Mouse (Mus musculus) frontal cortex, adult 2 months (tissue): Measurements from ENCODE around the gene A1cf. TPM values are rescaled to one million over a fixed set of nuclear protein-coding genes. Genes with fewer than 3 reads are reported as not detected.

Experiments
- DNase-seq, 2 experiments: peaks; one replicate each; pipeline ENCODE4 v3.0.0; 2022; ENCODE audit warnings: low spot score in 1 of 2; ENCODE audit errors: extremely low spot score in 1 of 2
- polyA plus RNA-seq: library from polyadenylated mRNA; depleted of rRNA; stranded (reverse); fragments of >200 nt; gene quantifications from 2 replicates; pipeline ENCODE4 v1.2.3, GENCODE M21; 2012; rRNA removed

The A1cf gene
- polyA plus RNA-seq, 1 experiment, result not detected

DNA sequence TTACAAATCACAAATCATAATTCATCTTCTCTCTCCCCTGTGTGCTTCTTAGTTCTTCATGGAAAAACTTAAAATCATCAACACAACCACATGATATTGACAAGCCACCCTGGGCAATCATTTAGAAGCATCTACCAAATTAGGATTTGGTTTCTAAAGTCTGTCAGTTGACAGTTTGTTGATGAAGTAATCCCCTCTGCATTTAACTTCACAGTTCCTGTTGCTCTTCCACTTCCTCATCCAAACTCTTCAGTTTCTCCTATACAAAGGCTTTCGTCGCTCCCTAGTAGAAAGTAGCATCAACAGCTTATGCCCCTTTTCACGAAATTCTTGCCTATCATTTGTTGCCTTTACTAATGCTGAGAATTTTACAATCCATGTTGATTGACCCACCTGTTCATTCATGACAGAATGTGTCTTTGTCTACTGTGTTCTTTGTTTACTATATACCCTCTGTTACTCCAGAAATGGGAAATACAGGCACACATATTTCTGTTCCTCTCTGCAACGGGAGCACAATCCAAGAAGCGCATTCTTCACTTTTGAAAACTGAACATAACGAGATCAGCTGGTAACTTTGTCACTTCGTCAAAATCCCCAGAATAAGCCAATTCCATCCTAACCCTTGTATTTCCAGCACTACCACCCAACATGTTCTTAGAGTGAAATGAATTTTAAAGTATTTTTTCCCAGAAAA lies 82.4 kb downstream of the A1cf start:
- no peak for DNase-seq

DNA sequence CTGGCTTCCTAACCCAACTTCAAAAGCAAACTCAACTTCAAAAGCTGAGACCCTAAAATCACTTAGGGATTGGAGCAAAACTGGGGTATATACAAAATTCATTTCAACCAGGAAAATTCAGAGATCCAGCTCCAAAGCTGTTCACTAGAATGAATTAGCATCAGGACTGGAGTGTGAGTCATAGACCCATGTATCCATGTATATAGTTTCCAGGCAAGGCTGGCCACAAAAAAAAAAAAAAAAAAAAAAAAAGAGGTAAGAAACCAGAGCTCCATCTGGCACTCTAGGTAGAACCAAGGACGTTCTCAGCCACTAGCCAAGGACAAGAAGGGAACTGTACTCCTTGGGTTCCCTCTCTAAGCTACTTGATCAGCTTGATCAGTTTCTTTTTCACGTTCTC lies 85.2 kb downstream of the A1cf start:
- DNase-seq, result no peak

DNA sequence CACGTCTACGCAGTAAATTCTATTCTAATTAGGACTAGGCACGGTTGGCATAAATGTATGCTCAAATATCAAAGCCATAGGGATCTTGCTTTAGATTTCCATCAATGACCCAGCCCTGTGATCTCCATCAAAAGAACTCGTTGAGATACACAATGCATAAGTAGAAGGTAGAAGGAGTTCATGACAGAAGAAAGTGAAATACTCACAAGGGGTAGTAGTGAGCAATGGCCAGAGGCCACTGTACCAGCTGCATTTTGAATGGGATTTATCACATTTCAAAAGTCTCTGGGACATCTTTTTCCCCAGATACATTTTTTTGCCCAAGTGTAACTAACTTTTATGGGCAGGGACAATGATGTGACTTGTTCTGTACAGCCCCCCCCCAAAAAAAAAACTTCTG lies 85.7 kb downstream of the A1cf start:
- no peak for DNase-seq

DNA sequence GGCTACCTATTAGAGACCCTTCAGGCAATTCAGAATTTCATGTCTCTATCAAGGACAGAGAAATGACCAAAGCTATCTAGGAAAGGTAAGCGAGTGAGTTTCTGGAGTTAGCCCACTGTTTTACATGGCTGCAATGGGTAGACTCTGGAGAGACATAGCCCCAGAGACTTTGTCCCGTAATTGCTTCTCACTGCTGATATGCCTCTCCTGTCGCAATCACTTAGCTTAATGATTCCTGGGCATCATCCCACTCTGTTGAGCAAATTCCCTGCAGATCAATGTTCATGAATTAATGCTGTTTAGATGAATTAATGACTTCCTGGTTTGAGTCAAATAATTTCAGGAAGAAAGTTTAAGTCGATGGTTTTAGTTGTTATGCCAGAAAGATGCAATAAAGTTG lies 86.1 kb downstream of the A1cf start:
- DNase-seq, result no peak

DNA sequence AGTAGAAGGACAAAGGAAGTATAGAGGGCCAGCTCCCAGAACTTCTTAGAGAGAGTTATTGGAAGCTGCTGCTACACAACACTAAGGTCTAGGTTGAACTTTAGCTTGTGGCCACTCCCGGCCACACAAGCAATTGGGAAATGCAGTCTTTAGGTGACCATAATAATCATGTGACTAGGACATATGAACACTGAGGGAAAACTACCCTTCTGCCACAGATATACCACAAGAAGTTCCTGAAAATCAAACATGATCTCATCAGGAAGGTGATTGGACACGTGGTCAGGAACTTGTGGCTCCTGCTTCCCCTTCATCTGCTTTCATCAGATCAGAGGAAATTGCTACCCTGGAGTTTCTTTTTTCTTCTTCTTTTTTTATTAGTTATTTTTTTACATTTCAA lies 87.8 kb downstream of the A1cf start:
- no peak for DNase-seq

DNA sequence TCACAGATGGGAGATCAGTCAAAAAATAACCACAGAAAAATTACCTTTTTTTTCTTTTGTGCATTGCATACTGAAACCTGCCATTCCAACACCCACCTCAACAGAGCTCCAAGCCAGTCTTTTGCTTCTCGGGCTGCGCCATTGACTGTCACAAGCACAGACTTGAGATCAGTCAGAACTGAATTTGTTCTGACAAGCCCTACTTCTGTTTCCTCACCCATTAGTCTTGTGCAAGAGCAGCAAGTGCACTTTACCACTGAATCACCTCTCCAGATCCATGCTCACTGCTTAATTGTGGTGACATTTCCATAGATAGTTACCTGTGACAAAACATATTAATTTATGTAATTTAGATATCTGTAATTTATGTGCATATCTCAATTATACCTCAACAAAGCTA lies 91.9 kb downstream of the A1cf start:
- no peak for DNase-seq

DNA sequence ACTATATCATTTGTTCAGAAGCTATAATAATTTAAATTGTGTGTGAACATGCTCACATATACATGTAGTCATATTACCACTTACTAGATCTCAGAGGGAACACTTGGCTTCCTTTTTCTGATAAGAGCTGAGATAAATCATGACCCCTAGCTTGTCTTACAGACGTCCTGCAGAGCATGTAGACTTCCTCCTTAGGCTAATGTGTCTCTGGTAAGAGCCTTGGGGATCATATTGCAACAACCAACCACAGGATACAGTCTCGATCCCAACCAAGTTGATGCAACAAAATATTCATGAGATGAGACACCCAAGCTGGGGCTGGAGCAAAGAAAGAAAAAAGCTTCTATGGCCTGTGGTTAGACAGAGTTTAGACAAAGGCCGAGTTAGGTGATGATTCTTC lies 94.6 kb downstream of the A1cf start:
- DNase-seq, result no peak

DNA sequence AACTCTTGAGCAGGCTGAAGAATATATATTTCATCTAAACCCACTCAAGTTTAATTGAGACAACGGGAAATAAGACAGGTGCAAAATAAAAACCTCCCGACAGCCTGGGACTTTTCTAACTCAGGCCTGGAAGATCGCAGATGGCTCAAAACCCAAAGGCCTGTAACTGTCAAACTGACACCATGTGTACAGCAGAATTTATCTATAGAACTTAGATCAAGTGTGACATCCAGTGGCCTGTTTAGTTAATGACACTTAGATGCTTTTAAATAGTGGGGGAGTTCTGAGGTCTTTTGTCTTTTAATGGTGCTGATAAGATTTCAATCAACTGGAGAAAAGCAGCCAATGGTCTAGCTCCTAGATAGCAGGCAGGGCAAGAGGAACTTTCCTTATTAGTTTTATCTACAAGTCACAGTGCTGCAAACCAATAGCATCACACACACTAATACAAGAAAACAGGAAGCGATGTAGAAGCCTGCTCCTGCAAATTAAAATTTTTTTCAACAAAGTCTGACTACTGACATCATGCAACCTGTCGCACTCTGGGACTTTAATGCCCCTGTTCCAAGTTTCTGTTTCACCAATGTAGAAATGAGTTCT lies 99.5 kb downstream of the A1cf start:
- DNase-seq, result peak in 1 of 2 experiments; percentile 32

DNA sequence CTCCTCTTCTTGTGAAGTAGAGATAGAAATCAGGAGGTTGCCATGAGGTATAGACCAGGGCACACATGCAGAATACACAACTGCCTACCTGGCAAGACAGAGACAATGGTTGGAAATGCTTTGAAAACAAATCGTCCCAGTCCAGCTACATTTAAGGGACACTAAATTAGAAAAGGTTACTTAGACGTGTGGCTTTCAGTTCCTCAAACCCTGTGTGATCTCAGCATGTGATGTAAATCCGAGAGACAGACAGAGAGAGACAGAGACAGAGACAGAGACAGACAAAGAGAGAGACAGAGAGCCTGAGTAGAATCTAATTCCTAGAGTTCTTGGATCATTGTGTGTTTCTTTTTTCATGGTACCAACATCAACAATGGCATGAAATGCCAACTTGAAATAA lies 102.8 kb downstream of the A1cf start:
- DNase-seq, result no peak

DNA sequence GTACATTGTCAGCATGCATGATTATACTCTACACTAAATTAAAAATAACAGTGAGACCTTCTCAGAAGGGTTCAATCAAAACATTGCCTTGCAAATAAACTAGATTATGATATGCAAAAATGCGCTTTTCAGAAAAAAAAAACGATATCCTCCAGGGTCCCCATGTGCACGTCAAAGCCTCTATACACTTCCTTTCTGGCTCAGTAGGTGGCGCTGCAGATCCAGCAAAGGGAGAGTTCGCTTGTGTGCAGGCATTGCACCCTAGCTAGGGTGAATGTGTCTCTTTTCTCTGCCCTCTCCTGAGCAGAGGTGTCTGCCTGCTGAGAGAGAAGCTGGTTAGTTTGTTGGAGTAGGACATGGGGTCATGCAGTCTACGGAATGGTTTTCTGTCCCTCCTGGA lies 103.4 kb downstream of the A1cf start:
- DNase-seq, result peak; percentile 24 to 91

DNA sequence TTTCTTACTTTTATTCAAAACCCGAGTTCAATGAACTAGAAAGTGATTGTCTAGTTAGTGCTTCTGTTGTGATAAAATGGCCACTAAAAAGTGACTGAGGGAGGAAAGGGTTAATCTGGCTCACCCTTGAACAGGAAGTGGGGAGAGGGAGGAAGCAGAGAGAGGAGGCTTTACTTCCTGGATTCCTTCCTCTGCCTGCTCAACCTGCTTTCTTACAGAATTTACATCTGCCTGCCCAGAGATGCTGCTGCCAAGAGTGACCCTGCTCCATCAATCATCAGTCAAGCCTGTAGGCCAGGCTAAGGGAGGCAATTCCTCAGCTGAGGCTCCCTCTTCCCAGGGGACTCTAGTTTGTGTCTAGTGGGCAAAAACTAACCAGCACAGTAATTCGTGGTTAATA lies 107.3 kb downstream of the A1cf start:
- DNase-seq, result no peak

DNA sequence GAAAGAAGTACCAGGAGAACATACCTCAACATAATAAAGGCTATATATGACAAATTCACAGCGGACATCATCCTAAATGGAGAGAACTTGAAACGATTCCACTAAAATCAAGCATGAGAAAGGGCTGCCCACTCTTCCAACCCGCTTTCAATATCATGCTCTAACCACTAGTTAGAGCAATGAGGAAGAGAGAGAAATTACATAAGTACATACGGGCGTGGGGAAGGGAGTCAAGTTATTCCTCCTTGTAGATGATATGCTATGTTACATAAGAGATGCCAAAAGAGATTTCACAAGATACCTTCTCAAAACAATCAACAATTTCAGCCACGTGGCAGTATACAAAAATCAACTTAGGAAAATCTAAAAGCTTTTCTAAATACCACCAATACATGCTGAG lies 122.5 kb downstream of the A1cf start:
- no peak for DNase-seq

DNA sequence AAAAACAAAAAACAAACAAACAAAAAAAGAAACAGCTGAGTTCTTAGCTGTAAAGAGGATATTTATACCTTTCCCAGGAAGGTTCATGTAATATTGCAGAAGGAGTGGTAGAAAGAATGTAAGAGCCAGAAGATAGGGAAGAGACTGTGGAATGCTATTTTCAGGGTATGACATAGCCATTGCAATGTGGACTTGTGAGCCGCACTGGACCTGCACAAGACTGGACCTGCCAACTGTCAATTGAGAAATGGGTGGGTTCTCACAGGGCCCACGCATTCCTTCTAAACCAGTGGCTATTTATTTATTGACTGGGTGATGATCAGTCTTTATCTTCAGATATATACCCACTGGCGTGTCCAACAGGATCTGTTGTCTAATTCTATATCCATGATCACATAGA lies 128.4 kb downstream of the A1cf start:
- no peak for DNase-seq

Other genes with a start within 250 kb of the A1cf start
- gene Prkg1, start 103.7 kb upstream of the A1cf start, polyA plus RNA-seq, result 9.1 and 9.3 TPM in 2 replicates
- gene Asah2, start 239.4 kb downstream of the A1cf start, polyA plus RNA-seq, result 3.6 and 4.5 TPM in 2 replicates